Mouse (Mus musculus) left cerebral cortex, adult 9 months (tissue): ENCODE measurements around the gene Cadm1.

Experiments
- DNase-seq, 2 experiments: peaks; one replicate each; pipeline ENCODE4 v3.0.0; 2022; ENCODE audit warnings: low spot score in 2 of 2

Gene Cadm1

GRCm38 (mm10) chr9:47529602-47530450 is at the start of gene Cadm1:
TSS of gene Cadm1 (plus strand) at chr9:47530173.
- DNase-seq = peak; percentile 92 to 98

GRCm38 (mm10) chr9:47484506-47484905 is 45.5 kb upstream of the Cadm1 start:
- DNase-seq = no peak

- DNase-seq = no peak
Observed at GRCm38 (mm10) chr9:47485186-47485585, 44.8 kb upstream of the Cadm1 start.

- DNase-seq = no peak
Observed at GRCm38 (mm10) chr9:47499761-47500160, 30.2 kb upstream of the Cadm1 start.

- DNase-seq = no peak
Observed at GRCm38 (mm10) chr9:47505956-47506355, 24.0 kb upstream of the Cadm1 start.

GRCm38 (mm10) chr9:47506876-47507275 is 23.1 kb upstream of the Cadm1 start:
- no peak for DNase-seq

- DNase-seq = no peak
Observed at GRCm38 (mm10) chr9:47508109-47508508, 21.9 kb upstream of the Cadm1 start.

- DNase-seq = no peak
Observed at GRCm38 (mm10) chr9:47512521-47512920, 17.5 kb upstream of the Cadm1 start.

- DNase-seq = no peak
Observed at GRCm38 (mm10) chr9:47514318-47514717, 15.7 kb upstream of the Cadm1 start.

- no peak for DNase-seq
Observed at GRCm38 (mm10) chr9:47516238-47516637, 13.7 kb upstream of the Cadm1 start.

GRCm38 (mm10) chr9:47527290-47527689 is 2.7 kb upstream of the Cadm1 start:
- DNase-seq = peak in 1 of 2 experiments; percentile 20

- DNase-seq = peak in 1 of 2 experiments; percentile 75
Observed at GRCm38 (mm10) chr9:47527741-47528140, 2.2 kb upstream of the Cadm1 start.

GRCm38 (mm10) chr9:47529182-47529581 is 791 bp upstream of the Cadm1 start:
- no peak for DNase-seq

- DNase-seq = no peak
Observed at GRCm38 (mm10) chr9:47530544-47530921, 560 bp downstream of the Cadm1 start.

GRCm38 (mm10) chr9:47530922-47531850 is 1.2 kb downstream of the Cadm1 start:
- DNase-seq = peak in 1 of 2 experiments; percentile 50

- DNase-seq = no peak
Observed at GRCm38 (mm10) chr9:47532215-47532865, 2.4 kb downstream of the Cadm1 start.

- no peak for DNase-seq
Observed at GRCm38 (mm10) chr9:47533461-47533860, 3.5 kb downstream of the Cadm1 start.

GRCm38 (mm10) chr9:47534573-47535475 is 4.9 kb downstream of the Cadm1 start:
- DNase-seq = no peak

- DNase-seq = no peak
Observed at GRCm38 (mm10) chr9:47545245-47545644, 15.3 kb downstream of the Cadm1 start.

GRCm38 (mm10) chr9:47545667-47546066 is 15.7 kb downstream of the Cadm1 start:
- no peak for DNase-seq

GRCm38 (mm10) chr9:47548402-47548801 is 18.4 kb downstream of the Cadm1 start:
- DNase-seq = no peak
